Mouse (Mus musculus) liver, embryonic 14.5 days (tissue): ENCODE data around the gene Fndc11.

Experiments
- CTCF ChIP-seq: IDR thresholded peaks from 2 replicates; pipeline ENCODE4 v1.5.1; 2016; ENCODE audit warnings: antibody characterized with exemption, low read depth, control low read depth
- EP300 ChIP-seq: IDR thresholded peaks from 2 replicates; pipeline ENCODE4 v1.6.1; 2016; ENCODE audit warnings: antibody characterized with exemption, low read depth

DNA sequence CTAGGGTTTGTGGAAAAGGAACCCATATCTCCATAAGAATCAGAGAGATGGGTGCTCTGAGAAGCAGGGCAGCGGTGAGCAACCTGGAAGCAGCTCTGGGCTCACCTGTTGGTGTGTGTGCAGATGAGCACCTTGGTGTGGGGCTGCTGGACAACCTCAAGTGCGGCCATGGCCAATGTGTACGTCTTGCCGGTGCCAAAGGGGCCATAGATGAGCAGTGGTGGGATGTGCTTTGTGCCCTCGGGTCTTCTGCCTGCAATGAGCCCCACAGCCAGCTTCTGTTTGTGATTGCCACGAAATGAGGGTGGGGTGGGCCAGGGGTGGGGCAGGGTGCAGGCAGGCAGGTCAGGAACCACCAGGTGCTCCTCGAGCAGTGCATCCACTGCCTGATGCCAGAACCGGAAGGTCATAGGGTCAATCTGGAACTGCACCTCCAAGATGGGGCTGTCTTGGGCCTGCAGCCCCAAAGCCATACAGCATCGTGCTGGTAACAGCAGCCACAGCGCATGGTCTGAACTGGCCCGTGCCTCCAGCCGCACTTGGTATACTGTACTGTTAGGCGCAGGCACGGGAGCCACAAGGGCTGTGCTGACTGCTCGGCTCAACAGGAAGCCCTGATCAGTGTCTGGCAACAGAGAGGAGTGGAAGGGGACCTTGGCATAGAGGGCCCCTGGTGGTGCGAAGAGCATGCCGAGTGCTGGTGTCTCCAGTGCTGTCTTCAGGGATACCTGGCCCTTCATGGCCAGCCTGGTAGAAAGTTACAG lies 17.6 kb downstream of the Fndc11 start:
- no peak for TF ChIP-seq EP300
- TF ChIP-seq CTCF: no peak
